Mouse (Mus musculus) ES-Bruce4 (cell line): ENCODE measurements around the gene Kcnh8.

Experiments
- CTCF ChIP-seq: IDR thresholded peaks from one replicate; pipeline ENCODE4 v1.8.1; 2011; ENCODE audit warnings: low read depth, low read length
- EP300 ChIP-seq: IDR thresholded peaks from 2 replicates; pipeline ENCODE4 v1.6.1; 2011; ENCODE audit warnings: low read depth, low read length; ENCODE audit not compliant: insufficient read depth
- POLR2A ChIP-seq: IDR thresholded peaks from one replicate; pipeline ENCODE4 v1.8.1; 2011; ENCODE audit warnings: low read length; ENCODE audit not compliant: insufficient read depth

DNA sequence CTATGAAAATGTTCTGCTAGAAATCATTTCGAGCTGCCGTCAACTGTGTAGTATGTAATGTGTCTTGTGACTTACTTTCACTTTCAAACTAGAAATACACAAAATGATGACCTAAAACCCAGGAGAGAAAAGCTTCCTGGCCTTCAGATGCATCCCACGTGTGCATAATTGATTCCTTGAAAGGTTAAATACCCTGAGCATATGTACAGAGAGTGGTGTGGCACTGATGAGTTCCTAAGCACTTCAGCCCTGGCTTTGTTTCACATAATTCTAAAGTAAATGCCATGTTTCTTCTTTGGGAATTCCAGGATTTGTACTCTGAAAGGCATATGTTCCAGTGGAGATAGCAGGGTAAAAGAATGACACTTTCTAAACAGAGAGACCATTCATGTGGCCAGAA is 119.7 kb downstream of the Kcnh8 start:
- TF ChIP-seq CTCF = no peak
- TF ChIP-seq POLR2A = no peak
- no peak for TF ChIP-seq EP300
